Mouse (Mus musculus) retina, adult 2 months (tissue): ENCODE measurements at regions not wholly inside any gene's neighbourhood (a gene's known extent, or its start where the extent isn't known, plus 50 kb on each side); places are given as distances from the start of the nearest gene placed in this dataset.
"Not testable (repeated sequence)": the region's sequence is repeated elsewhere in the genome, so short reads cannot be mapped to it uniquely, and the experiment has no call there.

ENCODE experiments used
- DNase-seq: peaks from one replicate; pipeline ENCODE4 v3.0.0-alpha.2; 2012; ENCODE audit warnings: low read depth, low spot score

GRCm38 (mm10) chr9:94133682-94134081, 404.2 kb downstream of the 1190002N15Rik start:
- no peak for DNase-seq

GRCm38 (mm10) chr9:94131367-94131766, 406.5 kb downstream of the 1190002N15Rik start:
- DNase-seq: no peak

GRCm38 (mm10) chr9:94116961-94117360, 420.9 kb downstream of the 1190002N15Rik start:
- no peak for DNase-seq

- not testable (repeated sequence) for DNase-seq
These were observed 430.2 kb downstream of the 1190002N15Rik start for GRCm38 (mm10) chr9:94107701-94108100.

- DNase-seq: no peak
These were observed 433.2 kb downstream of the 1190002N15Rik start for GRCm38 (mm10) chr9:94104669-94105068.

- DNase-seq: no peak
These were observed 435.9 kb downstream of the 1190002N15Rik start for GRCm38 (mm10) chr9:94101958-94102357.

GRCm38 (mm10) chr9:94094800-94095199, 443.1 kb downstream of the 1190002N15Rik start:
- no peak for DNase-seq

- DNase-seq: no peak
These were observed 446.1 kb downstream of the 1190002N15Rik start for GRCm38 (mm10) chr9:94091658-94092225.

GRCm38 (mm10) chr9:94089759-94090158, 448.1 kb downstream of the 1190002N15Rik start:
- no peak for DNase-seq

GRCm38 (mm10) chr9:94083629-94084411, 454.1 kb downstream of the 1190002N15Rik start:
- DNase-seq: no peak

- DNase-seq: no peak
These were observed 463.0 kb downstream of the 1190002N15Rik start for GRCm38 (mm10) chr9:94074904-94075303.

- DNase-seq: no peak
These were observed 470.8 kb downstream of the 1190002N15Rik start for GRCm38 (mm10) chr9:94067121-94067520.

- DNase-seq: no peak
These were observed 484.7 kb downstream of the 1190002N15Rik start for GRCm38 (mm10) chr9:94053229-94053628.

GRCm38 (mm10) chr9:94047845-94048244, 490.0 kb downstream of the 1190002N15Rik start:
- no peak for DNase-seq

GRCm38 (mm10) chr9:94045462-94046126, 492.3 kb downstream of the 1190002N15Rik start:
- DNase-seq: no peak

GRCm38 (mm10) chr9:94023761-94024160, 514.1 kb downstream of the 1190002N15Rik start:
- DNase-seq: no peak

GRCm38 (mm10) chr9:94021293-94021903, 516.5 kb downstream of the 1190002N15Rik start:
- no peak for DNase-seq

GRCm38 (mm10) chr9:94016747-94017487, 521.0 kb downstream of the 1190002N15Rik start:
- DNase-seq: no peak

- DNase-seq: no peak
These were observed 545.7 kb downstream of the 1190002N15Rik start for GRCm38 (mm10) chr9:93992216-93992615.

GRCm38 (mm10) chr9:93991141-93991540, 546.7 kb downstream of the 1190002N15Rik start:
- DNase-seq: no peak

- no peak for DNase-seq
These were observed 556.7 kb downstream of the 1190002N15Rik start for GRCm38 (mm10) chr9:93981136-93981535.
